Mouse (Mus musculus): Measurements from ENCODE around the gene Zfp598.

- no peak for TF ChIP-seq CTCF (IDR thresholded peaks at IDR 0.05; ENCODE audit: control insufficient read depth, insufficient read depth, insufficient replicate concordance, low read depth, low read length)
- no peak for TF ChIP-seq POLR2A (IDR thresholded peaks at IDR 0.05; ENCODE audit: control insufficient read depth, low read depth, low read length)
Observed at GRCm38 (mm10) chr17:24648731-24649377, 20.6 kb upstream of the Zfp598 start.

All from testis, adult 2 months (tissue).